Mouse (Mus musculus): ENCODE results near the gene Tll2. TPM values are rescaled to one million over a fixed set of nuclear protein-coding genes. Genes with fewer than 3 reads are reported as not detected.

The Tll2 gene
- polyA plus RNA-seq, 1 experiment = not detected

DNA sequence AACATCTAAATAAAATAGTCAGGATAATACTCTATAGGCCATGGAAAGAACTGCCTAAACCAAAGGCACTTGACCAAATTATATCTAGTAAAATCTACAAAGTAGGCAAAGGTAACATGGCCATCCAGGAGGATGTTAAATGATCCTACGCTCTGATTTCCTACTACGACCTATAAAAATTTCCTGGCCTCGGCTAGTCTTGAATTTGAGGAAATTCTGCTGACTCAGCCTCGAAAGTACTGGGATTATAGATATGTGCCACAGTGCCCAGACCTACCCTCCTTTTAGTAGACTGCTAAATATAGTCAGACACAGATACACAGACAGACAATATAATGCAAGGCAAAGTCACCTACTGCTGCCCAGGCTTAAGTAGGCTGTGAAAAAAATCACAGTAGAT lies 27.1 kb upstream of the Tll2 start:
- no peaks in the 10 kb centered on the region for H3K4me1 ChIP-seq (ENCODE audit: control insufficient read depth, insufficient read depth, insufficient read length, low read length)
- TF ChIP-seq CTCF (IDR thresholded peaks at IDR 0.05; ENCODE audit: extremely low read depth, insufficient read length, insufficient replicate concordance, low read depth, low read length) = no peak
- no peak for TF ChIP-seq POLR2A (IDR thresholded peaks at IDR 0.05; ENCODE audit: low read depth, low read length)
- H3K27ac ChIP-seq (ENCODE audit: insufficient read depth, low read depth, low read length) = no peak overlapping the region
- H3K36me3 ChIP-seq (ENCODE audit: control insufficient read depth, insufficient read depth, low read length) = peaks cover 68% of the 10 kb centered on the region
- no peaks in the 10 kb centered on the region for H3K27me3 ChIP-seq (ENCODE audit: control insufficient read depth, insufficient read depth, low read length)
- H3K4me3 ChIP-seq (ENCODE audit: low read depth, low read length) = no peak overlapping the region
- WGBS = 88% methylated on average over 4 of the region's 4 CpGs

DNA sequence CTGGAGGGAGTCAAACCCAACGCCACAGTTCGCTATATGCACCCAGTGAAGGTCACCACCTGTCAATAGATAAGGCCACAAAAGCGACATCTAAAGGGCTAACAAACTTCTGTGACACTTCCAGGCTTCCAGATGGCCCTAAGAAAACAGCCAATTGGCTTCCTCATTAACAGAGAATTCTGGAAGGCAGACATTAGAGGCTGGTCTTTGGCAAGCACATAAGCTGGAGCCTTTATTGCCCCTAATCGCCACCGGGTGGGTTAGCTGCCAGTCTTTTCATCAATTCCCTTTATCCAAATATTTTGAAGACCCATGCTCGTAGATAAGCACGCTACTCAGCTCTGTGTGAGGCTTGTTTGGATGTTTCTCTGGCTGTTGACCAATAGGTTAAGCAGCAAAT lies 1.7 kb upstream of the Tll2 start:
- WGBS = 9% methylated on average over 7 of the region's 7 CpGs
- Histone ChIP-seq H3K4me1 (ENCODE audit: control insufficient read depth, insufficient read depth, insufficient read length, low read length) (peaks cover 11% of the 10 kb centered on the region), H3K27ac (ENCODE audit: insufficient read depth, low read depth, low read length) (no peak overlapping the region), H3K36me3 (ENCODE audit: control insufficient read depth, insufficient read depth, low read length) (peaks cover 14% of the 10 kb centered on the region), H3K4me3 (ENCODE audit: low read depth, low read length) (no peak overlapping the region), H3K27me3 (ENCODE audit: control insufficient read depth, insufficient read depth, low read length) (peaks cover 10% of the 10 kb centered on the region; the same call in 1 of the 2 replicates)
- TF ChIP-seq POLR2A (IDR thresholded peaks at IDR 0.05; ENCODE audit: low read depth, low read length) (no peak), CTCF (IDR thresholded peaks at IDR 0.05; ENCODE audit: extremely low read depth, insufficient read length, insufficient replicate concordance, low read depth, low read length) (no peak)

DNA sequence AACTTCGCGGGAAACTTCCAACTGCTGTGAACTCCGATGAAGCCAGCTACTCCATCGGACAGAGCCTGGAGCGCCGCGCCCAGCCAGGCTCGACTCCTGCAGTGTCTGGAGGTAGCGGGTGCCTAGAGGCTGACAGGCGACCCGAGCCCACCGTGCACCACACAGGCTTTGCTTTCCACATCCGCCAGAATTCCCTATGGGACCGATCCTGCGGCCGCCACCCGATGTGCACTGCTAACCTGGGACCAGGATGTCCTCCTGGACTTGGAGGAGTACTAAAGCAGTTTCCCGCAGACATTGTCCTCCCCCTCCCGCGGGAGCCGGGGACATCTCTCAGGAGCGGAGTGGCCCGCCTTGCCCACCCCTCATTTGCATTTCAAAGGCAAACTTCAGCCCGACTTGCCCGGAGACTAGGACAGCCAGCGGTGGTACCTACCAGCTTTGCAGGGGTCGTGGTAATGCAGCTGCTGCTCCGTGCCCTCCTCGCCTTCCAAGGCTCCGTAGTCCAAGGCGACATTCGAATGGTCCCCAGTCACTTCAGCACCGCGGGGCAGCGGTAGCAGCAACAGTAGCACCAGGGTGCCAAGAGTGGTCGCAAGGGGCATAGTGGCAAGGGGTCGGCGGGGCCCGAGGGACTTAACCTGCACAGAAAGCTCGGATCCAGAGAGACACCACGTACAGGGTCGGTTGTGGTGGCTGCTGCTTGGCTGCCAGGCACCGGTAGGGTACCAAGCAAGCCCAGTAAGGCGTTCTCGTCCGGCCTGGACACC lies 409 bp downstream of the Tll2 start:
- 1% methylated on average over 46 of the region's 46 CpGs for WGBS
- Histone ChIP-seq H3K27me3 (ENCODE audit: control insufficient read depth, insufficient read depth, low read length) (peaks cover 10% of the 10 kb centered on the region; the same call in 1 of the 2 replicates), H3K27ac (ENCODE audit: insufficient read depth, low read depth, low read length) (no peak overlapping the region), H3K4me1 (ENCODE audit: control insufficient read depth, insufficient read depth, insufficient read length, low read length) (peaks cover 11% of the 10 kb centered on the region), H3K36me3 (ENCODE audit: control insufficient read depth, insufficient read depth, low read length) (peaks cover 5% of the 10 kb centered on the region; the same call in 1 of the 2 replicates), H3K4me3 (ENCODE audit: low read depth, low read length) (peak overlapping the region; percentile 38)
- TF ChIP-seq CTCF (IDR thresholded peaks at IDR 0.05; ENCODE audit: extremely low read depth, insufficient read length, insufficient replicate concordance, low read depth, low read length) (no peak), POLR2A (IDR thresholded peaks at IDR 0.05; ENCODE audit: low read depth, low read length) (no peak)

- no peaks in the 10 kb centered on the region for H3K36me3 ChIP-seq (ENCODE audit: control insufficient read depth, insufficient read depth, low read length)
- peaks cover 10% of the 10 kb centered on the region; the same call in 1 of the 2 replicates for H3K27me3 ChIP-seq (ENCODE audit: control insufficient read depth, insufficient read depth, low read length)
- TF ChIP-seq CTCF (IDR thresholded peaks at IDR 0.05; ENCODE audit: extremely low read depth, insufficient read length, insufficient replicate concordance, low read depth, low read length) (no peak), POLR2A (IDR thresholded peaks at IDR 0.05; ENCODE audit: low read depth, low read length) (no peak)
- peaks cover 11% of the 10 kb centered on the region for H3K4me1 ChIP-seq (ENCODE audit: control insufficient read depth, insufficient read depth, insufficient read length, low read length)
- 75% methylated on average over 11 of the region's 11 CpGs for WGBS
- no peak overlapping the region for H3K27ac ChIP-seq (ENCODE audit: insufficient read depth, low read depth, low read length)
- H3K4me3 ChIP-seq (ENCODE audit: low read depth, low read length) = no peak overlapping the region
Observed at GRCm38 (mm10) chr19:41204159-41205081, 2.2 kb downstream of the Tll2 start.

GRCm38 (mm10) chr19:41197606-41198005 lies 9.0 kb downstream of the Tll2 start:
- Histone ChIP-seq H3K27ac (ENCODE audit: insufficient read depth, low read depth, low read length) (no peak overlapping the region), H3K36me3 (ENCODE audit: control insufficient read depth, insufficient read depth, low read length) (no peaks in the 10 kb centered on the region), H3K27me3 (ENCODE audit: control insufficient read depth, insufficient read depth, low read length) (no peaks in the 10 kb centered on the region), H3K4me3 (ENCODE audit: low read depth, low read length) (no peak overlapping the region), H3K4me1 (ENCODE audit: control insufficient read depth, insufficient read depth, insufficient read length, low read length) (no peaks in the 10 kb centered on the region)
- 65% methylated on average over 12 of the region's 12 CpGs for WGBS
- TF ChIP-seq CTCF (IDR thresholded peaks at IDR 0.05; ENCODE audit: extremely low read depth, insufficient read length, insufficient replicate concordance, low read depth, low read length) (no peak), POLR2A (IDR thresholded peaks at IDR 0.05; ENCODE audit: low read depth, low read length) (no peak)

GRCm38 (mm10) chr19:41193379-41193778 lies 13.3 kb downstream of the Tll2 start:
- whole genome bisulfite sequencing = 84% methylated on average over 1 of the region's 1 CpGs
- Histone ChIP-seq H3K27me3 (ENCODE audit: control insufficient read depth, insufficient read depth, low read length) (no peaks in the 10 kb centered on the region), H3K36me3 (ENCODE audit: control insufficient read depth, insufficient read depth, low read length) (no peaks in the 10 kb centered on the region), H3K4me1 (ENCODE audit: control insufficient read depth, insufficient read depth, insufficient read length, low read length) (no peaks in the 10 kb centered on the region), H3K4me3 (ENCODE audit: low read depth, low read length) (no peak overlapping the region), H3K27ac (ENCODE audit: insufficient read depth, low read depth, low read length) (no peak overlapping the region)
- no peak for TF ChIP-seq POLR2A (IDR thresholded peaks at IDR 0.05; ENCODE audit: low read depth, low read length)

DNA sequence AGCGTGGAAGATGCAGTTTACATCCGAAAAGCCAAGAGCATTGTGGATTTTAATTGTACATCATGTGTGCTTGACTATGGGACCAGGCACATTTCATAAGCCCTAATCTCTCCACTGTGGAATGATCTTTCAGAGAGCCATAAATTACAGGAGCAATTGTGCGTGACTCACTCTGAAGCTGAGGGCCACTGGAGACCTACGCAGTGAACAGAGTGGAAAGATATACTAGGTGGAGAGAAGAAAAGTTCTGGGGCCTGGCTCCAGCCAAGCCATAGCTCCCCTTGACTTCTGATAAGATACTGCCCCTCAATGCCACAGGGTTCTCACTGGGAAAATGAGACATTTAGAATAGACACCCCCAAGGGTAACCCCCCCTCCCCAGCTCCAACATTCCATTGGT lies 13.7 kb downstream of the Tll2 start:
- Histone ChIP-seq H3K4me3 (ENCODE audit: low read depth, low read length) (no peak overlapping the region), H3K27ac (ENCODE audit: insufficient read depth, low read depth, low read length) (no peak overlapping the region), H3K27me3 (ENCODE audit: control insufficient read depth, insufficient read depth, low read length) (no peaks in the 10 kb centered on the region), H3K36me3 (ENCODE audit: control insufficient read depth, insufficient read depth, low read length) (no peaks in the 10 kb centered on the region), H3K4me1 (ENCODE audit: control insufficient read depth, insufficient read depth, insufficient read length, low read length) (no peaks in the 10 kb centered on the region)
- WGBS = 70% methylated on average over 4 of the region's 4 CpGs
- no peak for TF ChIP-seq POLR2A (IDR thresholded peaks at IDR 0.05; ENCODE audit: low read depth, low read length)

Data from small intestine, adult 2 months (tissue).